Mouse (Mus musculus): ENCODE data around the gene Crtc2. TPM values are rescaled to one million over a fixed set of nuclear protein-coding genes. Genes with fewer than 3 reads are reported as not detected.

Crtc2 gene
- total and polyA plus RNA-seq, 3 experiments, result 7.1 to 66.9 TPM; not detected in 1

GRCm38 (mm10) chr3:90313367-90313766, 59.4 kb downstream of the Crtc2 start:
- Histone ChIP-seq H3K4me1 (ENCODE audit: control insufficient read depth in 1 of 2, insufficient read depth in 2 of 2, low read length in 2 of 2) (peaks cover 3 to 8% of the 10 kb centered on the region in 2 experiments; a peak in 3 of 4 replicates), H3K27me3 (ENCODE audit: control insufficient read depth in 1 of 2, insufficient read depth in 2 of 2, low read length in 2 of 2) (no peaks in the 10 kb centered on the region), H3K9me3 (replicated peaks; ENCODE audit: insufficient read depth, low read length) (no peaks in the 10 kb centered on the region), H3K27ac (ENCODE audit: control insufficient read depth, low read depth, low read length) (no peak overlapping the region), H3K9ac (ENCODE audit: control insufficient read depth, low read depth, low read length, poor library complexity, severe bottlenecking) (no peak overlapping the region), H3K79me2 (ENCODE audit: control insufficient read depth, insufficient read depth, low read length, poor library complexity) (peaks cover 57% of the 10 kb centered on the region), H3K36me3 (ENCODE audit: control insufficient read depth in 1 of 2, insufficient read depth in 2 of 2, low read length in 2 of 2) (peaks cover 11 to 22% of the 10 kb centered on the region in 2 experiments), H3K4me3 (ENCODE audit: control insufficient read depth in 1 of 2, insufficient read depth in 1 of 2, low read depth in 2 of 2, low read length in 2 of 2) (no peak overlapping the region)
- TF ChIP-seq USF2 (IDR thresholded peaks at IDR 0.05; ENCODE audit: borderline replicate concordance in 1 of 2, insufficient read depth in 1 of 2, low read depth in 1 of 2, low read length in 2 of 2) (no peak), RAD21 (IDR thresholded peaks at IDR 0.05; ENCODE audit: low read depth, low read length) (peak; percentile 51), ZC3H11A (IDR thresholded peaks at IDR 0.05; ENCODE audit: low read depth, low read length) (peak; percentile 24), HCFC1 (IDR thresholded peaks at IDR 0.05; ENCODE audit: low read depth, low read length) (no peak), SMC3 (IDR thresholded peaks at IDR 0.05; ENCODE audit: low read depth, low read length) (peak; percentile 44), CTCF (IDR thresholded peaks at IDR 0.05 in 2 of 3, conservative IDR thresholded peaks at IDR 0.05 in 1 of 3; ENCODE audit: control insufficient read depth in 1 of 3, insufficient read depth in 1 of 3, low read depth in 2 of 3, low read length in 3 of 3, poor library complexity in 1 of 3, severe bottlenecking in 1 of 3) (peak; percentile 26 to 68 (median 50); a peak in 5 of 6 replicates), SIN3A (IDR thresholded peaks at IDR 0.05; ENCODE audit: low read length) (peak; percentile 48; the same call in 1 of the 2 replicates), ZNF384 (IDR thresholded peaks at IDR 0.05; ENCODE audit: low read depth, low read length) (peak; percentile 89)
- peak; percentile 80 for DNase-seq (ENCODE audit: low read depth, low spot score)

Other genes starting within 250 kb of the Crtc2 start
- 152 and 161 TPM in 2 replicates for gene 4933434E20Rik, start 202.5 kb upstream of the Crtc2 start, total RNA-seq (2012; rRNA removed)
- gene 4933434E20Rik, start 202.5 kb upstream of the Crtc2 start, polyA plus RNA-seq (2012; ENCODE audit: insufficient read depth in 1 of 2, insufficient read length in 2 of 2, low read depth in 1 of 2, low replicate concordance in 2 of 2, missing spikeins in 1 of 2), result 100 to 1,000 TPM; 184 to 227 TPM
- 102 and 107 TPM in 2 replicates for gene Ubap2l, start 201.5 kb upstream of the Crtc2 start, total RNA-seq (2012; rRNA removed)
- 100 to 1,000 TPM; 247 to 442 TPM for gene Ubap2l, start 201.5 kb upstream of the Crtc2 start, polyA plus RNA-seq (2012; ENCODE audit: insufficient read depth in 1 of 2, insufficient read length in 2 of 2, low read depth in 1 of 2, low replicate concordance in 2 of 2, missing spikeins in 1 of 2)
- gene Tpm3, start 181.5 kb upstream of the Crtc2 start, total RNA-seq (2012; rRNA removed), result 274 and 314 TPM in 2 replicates
- gene Tpm3, start 181.5 kb upstream of the Crtc2 start, polyA plus RNA-seq (2012; ENCODE audit: insufficient read depth in 1 of 2, insufficient read length in 2 of 2, low read depth in 1 of 2, low replicate concordance in 2 of 2, missing spikeins in 1 of 2), result 100 to 1,000 TPM; 205 to 273 TPM
- gene Nup210l, start 150.0 kb upstream of the Crtc2 start, total RNA-seq (2012; rRNA removed), result 0.54 and 0.62 TPM in 2 replicates
- gene Nup210l, start 150.0 kb upstream of the Crtc2 start, polyA plus RNA-seq (2012; ENCODE audit: insufficient read depth in 1 of 2, insufficient read length in 2 of 2, low read depth in 1 of 2, low replicate concordance in 2 of 2, missing spikeins in 1 of 2), result under 1 TPM in 1 of 2 experiments, not detected in 1; 0.65 TPM
- gene Rps27, start 40.5 kb upstream of the Crtc2 start, total RNA-seq (2012; rRNA removed), result 5,481 and 6,504 TPM in 2 replicates
- 1,000 to 10,000 TPM in 1 of 2 experiments, not detected in 1; 2,476 TPM for gene Rps27, start 40.5 kb upstream of the Crtc2 start, polyA plus RNA-seq (2012; ENCODE audit: insufficient read depth in 1 of 2, insufficient read length in 2 of 2, low read depth in 1 of 2, low replicate concordance in 2 of 2, missing spikeins in 1 of 2)
- gene Rab13, start 40.5 kb upstream of the Crtc2 start, total RNA-seq (2012; rRNA removed), result 4.3 and 5.1 TPM in 2 replicates
- gene Rab13, start 40.5 kb upstream of the Crtc2 start, polyA plus RNA-seq (2012; ENCODE audit: insufficient read depth in 1 of 2, insufficient read length in 2 of 2, low read depth in 1 of 2, low replicate concordance in 2 of 2, missing spikeins in 1 of 2), result 1 to 10 TPM in 1 of 2 experiments, not detected in 1; 7.7 TPM
- gene Jtb, start 22.6 kb upstream of the Crtc2 start, total RNA-seq (2012; rRNA removed), result 76.0 and 107 TPM in 2 replicates
- gene Jtb, start 22.6 kb upstream of the Crtc2 start, polyA plus RNA-seq (2012; ENCODE audit: insufficient read depth in 1 of 2, insufficient read length in 2 of 2, low read depth in 1 of 2, low replicate concordance in 2 of 2, missing spikeins in 1 of 2), result 100 to 1,000 TPM in 1 of 2 experiments, not detected in 1; 103 TPM
- gene Creb3l4, start 10.7 kb upstream of the Crtc2 start, total RNA-seq (2012; rRNA removed), result 0.08 TPM in 1 of 2 replicates, not detected in the other
- under 1 TPM in 1 of 2 experiments, not detected in 1; 0.07 TPM for gene Creb3l4, start 10.7 kb upstream of the Crtc2 start, polyA plus RNA-seq (2012; ENCODE audit: insufficient read depth in 1 of 2, insufficient read length in 2 of 2, low read depth in 1 of 2, low replicate concordance in 2 of 2, missing spikeins in 1 of 2)
- gene Slc39a1, start 6.0 kb upstream of the Crtc2 start, total RNA-seq (2012; rRNA removed), result 47.2 and 58.5 TPM in 2 replicates
- gene Slc39a1, start 6.0 kb upstream of the Crtc2 start, polyA plus RNA-seq (2012; ENCODE audit: insufficient read depth in 1 of 2, insufficient read length in 2 of 2, low read depth in 1 of 2, low replicate concordance in 2 of 2, missing spikeins in 1 of 2), result 10 to 100 TPM; 61.7 to 80.5 TPM
- gene Dennd4b, start 11.0 kb downstream of the Crtc2 start, total RNA-seq (2012; rRNA removed), result 10.3 and 11.6 TPM in 2 replicates
- gene Dennd4b, start 11.0 kb downstream of the Crtc2 start, polyA plus RNA-seq (2012; ENCODE audit: insufficient read depth in 1 of 2, insufficient read length in 2 of 2, low read depth in 1 of 2, low replicate concordance in 2 of 2, missing spikeins in 1 of 2), result 10 to 100 TPM in 1 of 2 experiments, not detected in 1; 27.1 TPM
- 9.1 and 12.3 TPM in 2 replicates for gene Gatad2b, start 39.0 kb downstream of the Crtc2 start, total RNA-seq (2012; rRNA removed)
- 10 to 100 TPM in 1 of 2 experiments, not detected in 1; 37.6 TPM for gene Gatad2b, start 39.0 kb downstream of the Crtc2 start, polyA plus RNA-seq (2012; ENCODE audit: insufficient read depth in 1 of 2, insufficient read length in 2 of 2, low read depth in 1 of 2, low replicate concordance in 2 of 2, missing spikeins in 1 of 2)
- 1.4 and 1.9 TPM in 2 replicates for gene Slc27a3, start 135.8 kb downstream of the Crtc2 start, total RNA-seq (2012; rRNA removed)
- gene Slc27a3, start 135.8 kb downstream of the Crtc2 start, polyA plus RNA-seq (2012; ENCODE audit: insufficient read depth in 1 of 2, insufficient read length in 2 of 2, low read depth in 1 of 2, low replicate concordance in 2 of 2, missing spikeins in 1 of 2), result 1 to 10 TPM in 1 of 2 experiments, not detected in 1; 2.8 TPM
- 55.9 and 58.5 TPM in 2 replicates for gene Ints3, start 179.5 kb downstream of the Crtc2 start, total RNA-seq (2012; rRNA removed)
- 100 to 1,000 TPM; 101 to 115 TPM for gene Ints3, start 179.5 kb downstream of the Crtc2 start, polyA plus RNA-seq (2012; ENCODE audit: insufficient read depth in 1 of 2, insufficient read length in 2 of 2, low read depth in 1 of 2, low replicate concordance in 2 of 2, missing spikeins in 1 of 2)
- gene Npr1, start 211.7 kb downstream of the Crtc2 start, total RNA-seq (2012; rRNA removed), result not detected in 2 replicates
- under 1 TPM in 1 of 2 experiments, not detected in 1; 0.11 TPM for gene Npr1, start 211.7 kb downstream of the Crtc2 start, polyA plus RNA-seq (2012; ENCODE audit: insufficient read depth in 1 of 2, insufficient read length in 2 of 2, low read depth in 1 of 2, low replicate concordance in 2 of 2, missing spikeins in 1 of 2)
- gene Ilf2, start 222.0 kb downstream of the Crtc2 start, total RNA-seq (2012; rRNA removed), result 162 and 175 TPM in 2 replicates
- gene Ilf2, start 222.0 kb downstream of the Crtc2 start, polyA plus RNA-seq (2012; ENCODE audit: insufficient read depth in 1 of 2, insufficient read length in 2 of 2, low read depth in 1 of 2, low replicate concordance in 2 of 2, missing spikeins in 1 of 2), result 100 to 1,000 TPM; 107 to 223 TPM
- gene Snapin, start 236.9 kb downstream of the Crtc2 start, total RNA-seq (2012; rRNA removed), result 24.5 and 25.2 TPM in 2 replicates
- 10 to 100 TPM in 1 of 2 experiments, not detected in 1; 46.8 TPM for gene Snapin, start 236.9 kb downstream of the Crtc2 start, polyA plus RNA-seq (2012; ENCODE audit: insufficient read depth in 1 of 2, insufficient read length in 2 of 2, low read depth in 1 of 2, low replicate concordance in 2 of 2, missing spikeins in 1 of 2)